Mouse (Mus musculus) spleen, postnatal 4 days (tissue): ENCODE measurements at regions not wholly inside any gene's neighbourhood (a gene's known extent, or its start where the extent isn't known, plus 50 kb on each side); places are given as distances from the start of the nearest gene placed in this dataset.

ENCODE experiments used
- DNase-seq, 2 experiments: peaks; one replicate each; pipeline ENCODE4 v3.0.0; 2022; ENCODE audit warnings: low spot score in 2 of 2

- DNase-seq, result no peak
These were observed 53.5 kb upstream of the Ralgapa2 start for GRCm38 (mm10) chr2:146565693-146566092.

- DNase-seq, result no peak
These were observed 56.2 kb upstream of the Ralgapa2 start for GRCm38 (mm10) chr2:146568171-146568842.

GRCm38 (mm10) chr2:146571036-146571435 lies 58.9 kb upstream of the Ralgapa2 start:
- no peak for DNase-seq

- no peak for DNase-seq
These were observed 59.7 kb upstream of the Ralgapa2 start for GRCm38 (mm10) chr2:146571857-146572256.

- DNase-seq, result no peak
These were observed 63.6 kb upstream of the Ralgapa2 start for GRCm38 (mm10) chr2:146575610-146576297.

- DNase-seq, result no peak
These were observed 64.3 kb upstream of the Ralgapa2 start for GRCm38 (mm10) chr2:146576298-146576905.

- no peak for DNase-seq
These were observed 65.0 kb upstream of the Ralgapa2 start for GRCm38 (mm10) chr2:146577096-146577495.

GRCm38 (mm10) chr2:146581220-146581619 lies 69.1 kb upstream of the Ralgapa2 start:
- no peak for DNase-seq

- no peak for DNase-seq
These were observed 71.8 kb upstream of the Ralgapa2 start for GRCm38 (mm10) chr2:146583807-146584388.

GRCm38 (mm10) chr2:146586381-146586780 lies 74.2 kb upstream of the Ralgapa2 start:
- no peak for DNase-seq

- DNase-seq, result no peak
These were observed 74.8 kb upstream of the Ralgapa2 start for GRCm38 (mm10) chr2:146586981-146587380.

GRCm38 (mm10) chr2:146589860-146590259 lies 77.7 kb upstream of the Ralgapa2 start:
- DNase-seq, result no peak

GRCm38 (mm10) chr2:146593291-146593690 lies 81.1 kb upstream of the Ralgapa2 start:
- DNase-seq, result no peak

- DNase-seq, result no peak
These were observed 82.1 kb upstream of the Ralgapa2 start for GRCm38 (mm10) chr2:146594212-146594611.

GRCm38 (mm10) chr2:146595673-146596072 lies 83.5 kb upstream of the Ralgapa2 start:
- DNase-seq, result no peak

GRCm38 (mm10) chr2:146606170-146606569 lies 94.0 kb upstream of the Ralgapa2 start:
- DNase-seq, result no peak

GRCm38 (mm10) chr2:146610896-146611295 lies 98.8 kb upstream of the Ralgapa2 start:
- no peak for DNase-seq

- peak; percentile 48 to 80 for DNase-seq
These were observed 99.9 kb upstream of the Ralgapa2 start for GRCm38 (mm10) chr2:146611886-146612521.

- DNase-seq, result peak; percentile 17 to 80
These were observed 100.6 kb upstream of the Ralgapa2 start for GRCm38 (mm10) chr2:146612522-146613288.

- DNase-seq, result no peak
These were observed 109.0 kb upstream of the Ralgapa2 start for GRCm38 (mm10) chr2:146621167-146621566.

- no peak for DNase-seq
These were observed 110.9 kb upstream of the Ralgapa2 start for GRCm38 (mm10) chr2:146623052-146623451.
